In the genomic region with DNA sequence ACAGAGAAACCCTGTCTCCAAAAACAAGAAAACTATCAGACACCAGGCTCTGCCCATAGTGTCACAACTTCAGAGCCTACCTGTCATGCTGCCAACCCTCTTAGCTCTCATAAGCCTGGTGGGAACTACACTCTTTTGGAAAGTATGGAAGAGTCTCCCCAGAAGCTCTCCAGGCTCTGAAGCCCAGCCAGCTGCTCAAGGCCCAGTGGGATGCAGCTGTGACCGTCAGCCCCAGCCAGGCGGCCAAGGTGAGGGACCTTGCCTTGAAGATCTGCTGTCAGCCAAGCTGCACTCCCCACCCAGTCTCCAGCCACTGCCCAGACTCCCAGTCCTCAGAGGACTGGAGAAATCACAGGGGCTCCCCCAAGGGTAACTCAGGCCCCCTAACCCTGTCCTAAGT, we compare ENCODE assay signal across 19 mouse cellular contexts. TPM values are rescaled to one million over a fixed set of nuclear protein-coding genes. Genes with fewer than 3 reads are reported as not detected.
DNase-seq lines count a peak whose midpoint lies in the region; ATAC-seq and TF ChIP-seq lines count a peak whose summit lies in the region.
"Had no signal": no experiment of that assay in that cellular context is flagged by ENCODE, and none has a peak within 500 bp of the region (broad histone marks: within the 10 kb centered on the region; RNA-seq: fewer than 3 reads in every experiment).

No protein-coding gene starts in this region.

- TF ChIP-seq EP300 in heart, postnatal 0 days (IDR thresholded peaks at IDR 0.05; ENCODE audit: low read depth), result no peak

- peak overlapping the region; percentile 47; the same call in 1 of the 2 replicates for H3K27ac ChIP-seq in heart, postnatal 0 days (ENCODE audit: low read depth)
- no peak overlapping the region for H3K27ac ChIP-seq in neural tube, embryonic 13.5 days (replicated peaks)
- H3K27ac ChIP-seq: embryonic facial prominence, embryonic 12.5 days; stomach, postnatal 0 days had no signal

- peaks cover 36% of the 10 kb centered on the region for H3K4me1 ChIP-seq in heart, postnatal 0 days (ENCODE audit: control insufficient read depth, insufficient read depth)
- peaks cover 42% of the 10 kb centered on the region for H3K4me1 ChIP-seq in neural tube, embryonic 13.5 days (replicated peaks)

- no peak overlapping the region for H3K4me3 ChIP-seq in heart, postnatal 0 days (ENCODE audit: low read depth, low read length)
- no peak overlapping the region for H3K4me3 ChIP-seq in neural tube, embryonic 13.5 days
- H3K4me3 ChIP-seq: embryonic facial prominence, embryonic 12.5 days; myocyte had no signal

- no peak for TF ChIP-seq CTCF in heart, postnatal 0 days (IDR thresholded peaks at IDR 0.05; ENCODE audit: low read depth)

- 57% methylated on average over 2 of the region's 2 CpGs for WGBS in heart, postnatal 0 days
- WGBS in neural tube, embryonic 13.5 days, result 78% methylated on average over 2 of the region's 2 CpGs

- intact Hi-C loops in heart, postnatal 36 days (cut with DNase I), result loop anchor here (5.0 to 10.0 kb wide), 4 partner anchors 53 to 515 kb away; a partner anchor contains a TSS

- peak; percentile 7 for DNase-seq in gastrocnemius, postnatal 10 days
- no peak for DNase-seq in gastrocnemius, adult 8-10 months (ENCODE audit: low spot score in 2 of 2)
- no peak for DNase-seq in heart, postnatal 0 days (ENCODE audit: low spot score)
- DNase-seq in heart, postnatal 36 days, result no peak
- no peak for DNase-seq in neural tube, embryonic 10.5 days (ENCODE audit: extremely low spot score, low spot score)
- peak; percentile 28 to 52 for DNase-seq in adrenal gland, postnatal 36 days
- DNase-seq in layer of hippocampus, adult 8-10 months (ENCODE audit: low spot score in 2 of 2), result no peak
- DNase-seq: B cell, adult 2 months; cerebellum, adult 8-10 months; midbrain, embryonic 14.5 days; right cerebral cortex, postnatal 25 days; thymus, postnatal 14 days had no signal

- H3K9me3 ChIP-seq in heart, postnatal 0 days (replicated peaks; ENCODE audit: control insufficient read depth, low read length), result 0 out of 2 replicates have a peak, but pooled peaks cover 5% of the 10 kb centered on the region
- H3K9me3 ChIP-seq in neural tube, embryonic 13.5 days, result peaks cover 8% of the 10 kb centered on the region; the same call in 1 of the 2 replicates
- H3K9me3 ChIP-seq: embryonic facial prominence, embryonic 12.5 days had no signal

- no peak for ATAC-seq in heart, postnatal 0 days (ENCODE audit: insufficient read depth, low read depth)
- ATAC-seq in neural tube, embryonic 13.5 days (ENCODE audit: low read depth), result no peak
- ATAC-seq: activated CD4-positive, CD25-positive, alpha-beta regulatory T cell, adult 4 months; forebrain, embryonic 16.5 days; Patski had no signal

- no peak overlapping the region; the same call in 1 of the 2 replicates for H3K4me2 ChIP-seq in heart, postnatal 0 days (ENCODE audit: low read depth, low read length)
- H3K4me2 ChIP-seq in neural tube, embryonic 13.5 days, result peak overlapping the region; percentile 11; the same call in 1 of the 2 replicates
- H3K4me2 ChIP-seq: embryonic facial prominence, embryonic 12.5 days had no signal

- no peaks in the 10 kb centered on the region for H3K36me3 ChIP-seq in heart, postnatal 0 days (replicated peaks; ENCODE audit: control insufficient read depth, insufficient read depth, low read length)
- no peaks in the 10 kb centered on the region for H3K36me3 ChIP-seq in neural tube, embryonic 13.5 days
- H3K36me3 ChIP-seq: embryonic facial prominence, embryonic 12.5 days had no signal

- 0 out of 2 replicates have a peak overlapping the region, but pooled peaks have one; percentile 11 for H3K9ac ChIP-seq in heart, postnatal 0 days (replicated peaks; ENCODE audit: low read depth, low read length)
- no peak overlapping the region for H3K9ac ChIP-seq in neural tube, embryonic 13.5 days
- H3K9ac ChIP-seq: embryonic facial prominence, embryonic 12.5 days had no signal

- H3K27me3 ChIP-seq in heart, postnatal 0 days (ENCODE audit: control insufficient read depth, insufficient read depth, low read length), result no peaks in the 10 kb centered on the region
- H3K27me3 ChIP-seq in neural tube, embryonic 13.5 days, result no peaks in the 10 kb centered on the region
- H3K27me3 ChIP-seq: embryonic facial prominence, embryonic 12.5 days; Patski had no signal

RNA-seq across cellular contexts. Expression of a gene that starts 5.1 kb away (rescaled TPM):
- 10 to 100 TPM; 45.5 to 52.2 TPM for total RNA-seq in gastrocnemius, postnatal 10 days (2021)
- 10 to 100 TPM; 27.3 to 30.0 (median 29.3) TPM for total RNA-seq in gastrocnemius, adult 8-10 months (2022)
- 16.8 and 17.7 TPM in 2 replicates for total RNA-seq in heart, postnatal 0 days (2014; rRNA removed; ENCODE audit: low replicate concordance)
- polyA plus RNA-seq in heart, postnatal 0 days (2015; fragmentation: Nextera tagmentation; extraction: Ambion mirVana), result 35.0 and 39.8 TPM in 2 replicates
- total RNA-seq in heart, postnatal 36 days (2021), result 10 to 100 TPM; 44.2 to 51.9 TPM
- 40.9 and 47.1 TPM in 2 replicates for polyA plus RNA-seq in neural tube, embryonic 13.5 days (2015; fragmentation: Nextera tagmentation; extraction: Ambion mirVana)
- total RNA-seq in adrenal gland, postnatal 36 days (2021), result 100 to 1,000 TPM in 1 of 2 experiments, 10 to 100 TPM in 1; 94.9 to 126 TPM
- 100 to 1,000 TPM; 112 to 121 (median 116) TPM for total RNA-seq in layer of hippocampus, adult 8-10 months (2022)

Comparison
In these comparisons a context has a peak if more than half of its experiments do, and no peak if none do; other contexts are left out.
1. DNase-seq: peak in gastrocnemius, postnatal 10 days (single experiment) and adrenal gland, postnatal 36 days (2 of 2); none in gastrocnemius, adult 8-10 months (0 of 2), heart, postnatal 0 days (single experiment), heart, postnatal 36 days (0 of 2), neural tube, embryonic 10.5 days (single experiment) and layer of hippocampus, adult 8-10 months (0 of 2).